Mouse (Mus musculus): ENCODE measurements around the gene Sec31b. TPM values are rescaled to one million over a fixed set of nuclear protein-coding genes. Genes with fewer than 3 reads are reported as not detected.

The Sec31b gene
- polyA plus RNA-seq, 1 experiment, result 2.1 TPM

DNA sequence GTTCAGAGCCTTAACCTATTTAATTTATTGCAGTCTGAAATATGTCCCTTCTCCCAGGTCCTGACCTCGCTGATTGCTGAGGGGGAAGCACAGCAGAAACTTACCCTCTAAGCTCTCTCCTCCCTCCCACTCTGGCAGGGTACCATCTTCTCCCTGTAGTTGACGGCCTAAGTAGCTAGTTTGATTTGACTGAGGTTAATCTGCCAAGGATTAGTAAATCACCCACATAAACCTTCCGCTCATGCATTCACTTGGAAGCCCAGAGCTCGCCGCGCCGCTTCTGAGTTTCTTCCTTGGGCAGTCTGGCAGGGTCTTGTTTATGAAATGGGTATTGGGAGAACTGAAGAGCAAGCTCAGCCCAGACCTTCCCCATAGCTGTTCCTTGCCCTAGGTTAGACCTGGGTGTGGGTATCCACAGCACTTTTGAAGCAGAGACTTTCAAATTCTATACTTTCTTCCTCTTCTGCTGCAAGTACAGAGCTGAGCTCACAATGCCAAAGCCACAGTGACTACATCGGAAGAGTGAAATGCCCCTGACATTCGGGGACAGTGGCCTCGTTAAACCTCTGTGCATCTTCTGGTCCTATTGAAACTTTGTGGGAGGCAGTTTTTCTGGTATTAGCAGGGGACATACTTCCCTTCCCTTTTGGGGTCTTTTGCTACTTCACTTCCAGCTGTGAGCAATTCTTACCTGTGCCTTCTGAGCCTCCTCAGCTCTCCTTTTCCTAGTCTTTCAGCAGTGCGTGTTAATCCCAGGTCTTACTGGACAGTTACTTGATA lies 32.4 kb downstream of the Sec31b start:
- H3K4me1 ChIP-seq (ENCODE audit: control insufficient read depth, insufficient read depth, low read length), result peaks cover 3% of the 10 kb centered on the region
- peaks cover 16% of the 10 kb centered on the region for H3K27me3 ChIP-seq (ENCODE audit: control insufficient read depth, insufficient read depth, low read length, poor library complexity, severe bottlenecking)
- H3K9me3 ChIP-seq (replicated peaks; ENCODE audit: control insufficient read depth, insufficient read depth, low read length, poor library complexity, severe bottlenecking), result peaks cover 6% of the 10 kb centered on the region; the same call in 1 of the 2 replicates
- no peak overlapping the region for H3K9ac ChIP-seq (ENCODE audit: low read depth, poor library complexity, severe bottlenecking)
- H3K36me3 ChIP-seq (ENCODE audit: control insufficient read depth, insufficient read depth, low read length, poor library complexity, severe bottlenecking), result no peaks in the 10 kb centered on the region
- TF ChIP-seq EP300 (IDR thresholded peaks at IDR 0.05; ENCODE audit: insufficient read depth, low read depth, low read length), result no peak
- TF ChIP-seq POLR2A (IDR thresholded peaks at IDR 0.05; ENCODE audit: insufficient read depth, low read length), result no peak
- TF ChIP-seq CTCF (IDR thresholded peaks at IDR 0.05; ENCODE audit: low read depth, low read length), result no peak
- no peak overlapping the region for H3K4me3 ChIP-seq (ENCODE audit: low read depth, low read length)
- no peak overlapping the region for H3K27ac ChIP-seq (ENCODE audit: insufficient read depth, low read length)

DNA sequence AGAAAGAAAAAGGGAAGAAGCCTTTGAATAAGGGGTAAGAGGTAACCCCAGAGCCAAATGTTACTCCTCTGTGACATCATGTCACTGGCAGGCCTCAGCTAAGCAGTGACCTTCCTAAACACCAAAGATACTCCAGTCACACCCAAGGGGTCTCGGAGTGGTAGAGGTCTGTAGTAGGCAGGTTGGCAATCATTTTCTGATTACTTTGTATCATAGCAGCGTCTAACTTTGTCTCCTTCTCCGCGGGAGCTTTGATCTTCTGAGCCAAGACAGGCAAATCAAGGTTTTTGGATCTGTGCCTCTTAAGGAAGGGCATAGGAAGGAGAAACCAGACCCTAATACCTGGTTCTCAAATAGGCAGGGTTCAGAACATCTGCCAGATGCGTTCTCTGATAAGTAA lies 33.1 kb downstream of the Sec31b start:
- Histone ChIP-seq H3K9me3 (replicated peaks; ENCODE audit: control insufficient read depth, insufficient read depth, low read length, poor library complexity, severe bottlenecking) (peaks cover 6% of the 10 kb centered on the region; the same call in 1 of the 2 replicates), H3K27ac (ENCODE audit: insufficient read depth, low read length) (no peak overlapping the region), H3K4me1 (ENCODE audit: control insufficient read depth, insufficient read depth, low read length) (peaks cover 3% of the 10 kb centered on the region), H3K36me3 (ENCODE audit: control insufficient read depth, insufficient read depth, low read length, poor library complexity, severe bottlenecking) (no peaks in the 10 kb centered on the region), H3K27me3 (ENCODE audit: control insufficient read depth, insufficient read depth, low read length, poor library complexity, severe bottlenecking) (peaks cover 16% of the 10 kb centered on the region), H3K4me3 (ENCODE audit: low read depth, low read length) (no peak overlapping the region), H3K9ac (ENCODE audit: low read depth, poor library complexity, severe bottlenecking) (no peak overlapping the region)
- TF ChIP-seq POLR2A (IDR thresholded peaks at IDR 0.05; ENCODE audit: insufficient read depth, low read length) (no peak), EP300 (IDR thresholded peaks at IDR 0.05; ENCODE audit: insufficient read depth, low read depth, low read length) (no peak), CTCF (IDR thresholded peaks at IDR 0.05; ENCODE audit: low read depth, low read length) (no peak)

DNA sequence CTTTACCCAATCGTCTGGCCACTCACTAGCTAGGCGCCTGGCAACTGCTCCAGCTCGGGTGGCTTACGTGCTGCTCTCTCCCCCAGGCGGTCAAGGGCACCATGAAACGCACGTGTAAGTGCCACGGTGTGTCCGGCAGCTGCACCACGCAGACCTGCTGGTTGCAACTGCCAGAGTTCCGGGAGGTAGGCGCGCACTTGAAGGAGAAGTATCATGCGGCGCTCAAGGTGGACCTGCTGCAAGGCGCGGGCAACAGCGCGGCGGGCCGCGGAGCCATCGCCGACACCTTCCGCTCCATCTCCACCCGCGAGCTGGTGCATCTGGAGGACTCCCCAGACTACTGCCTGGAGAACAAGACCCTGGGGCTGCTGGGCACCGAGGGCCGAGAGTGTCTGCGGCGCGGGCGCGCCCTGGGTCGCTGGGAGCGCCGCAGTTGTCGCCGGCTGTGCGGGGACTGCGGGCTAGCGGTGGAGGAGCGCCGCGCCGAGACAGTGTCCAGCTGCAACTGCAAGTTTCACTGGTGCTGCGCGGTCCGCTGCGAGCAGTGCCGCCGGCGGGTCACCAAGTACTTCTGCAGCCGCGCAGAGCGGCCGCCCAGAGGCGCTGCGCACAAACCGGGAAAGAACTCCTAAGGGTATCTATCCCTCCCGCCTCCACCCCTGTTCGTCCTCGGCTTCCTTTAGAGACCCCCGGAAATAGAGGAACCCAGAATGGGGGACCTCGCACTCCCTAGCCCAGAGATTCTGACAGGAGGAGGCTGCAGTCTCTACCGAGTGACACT lies 34.0 kb downstream of the Sec31b start:
- TF ChIP-seq CTCF (IDR thresholded peaks at IDR 0.05; ENCODE audit: low read depth, low read length) (peak; percentile 1), EP300 (IDR thresholded peaks at IDR 0.05; ENCODE audit: insufficient read depth, low read depth, low read length) (no peak)
- Histone ChIP-seq H3K27me3 (ENCODE audit: control insufficient read depth, insufficient read depth, low read length, poor library complexity, severe bottlenecking) (peaks cover 16% of the 10 kb centered on the region), H3K4me3 (ENCODE audit: low read depth, low read length) (peak overlapping the region; percentile 55), H3K9me3 (replicated peaks; ENCODE audit: control insufficient read depth, insufficient read depth, low read length, poor library complexity, severe bottlenecking) (peaks cover 6% of the 10 kb centered on the region; the same call in 1 of the 2 replicates), H3K36me3 (ENCODE audit: control insufficient read depth, insufficient read depth, low read length, poor library complexity, severe bottlenecking) (no peaks in the 10 kb centered on the region), H3K9ac (ENCODE audit: low read depth, poor library complexity, severe bottlenecking) (0 out of 2 replicates have a peak overlapping the region, but pooled peaks have one; percentile 9), H3K27ac (ENCODE audit: insufficient read depth, low read length) (no peak overlapping the region), H3K4me1 (ENCODE audit: control insufficient read depth, insufficient read depth, low read length) (peaks cover 3% of the 10 kb centered on the region)

DNA sequence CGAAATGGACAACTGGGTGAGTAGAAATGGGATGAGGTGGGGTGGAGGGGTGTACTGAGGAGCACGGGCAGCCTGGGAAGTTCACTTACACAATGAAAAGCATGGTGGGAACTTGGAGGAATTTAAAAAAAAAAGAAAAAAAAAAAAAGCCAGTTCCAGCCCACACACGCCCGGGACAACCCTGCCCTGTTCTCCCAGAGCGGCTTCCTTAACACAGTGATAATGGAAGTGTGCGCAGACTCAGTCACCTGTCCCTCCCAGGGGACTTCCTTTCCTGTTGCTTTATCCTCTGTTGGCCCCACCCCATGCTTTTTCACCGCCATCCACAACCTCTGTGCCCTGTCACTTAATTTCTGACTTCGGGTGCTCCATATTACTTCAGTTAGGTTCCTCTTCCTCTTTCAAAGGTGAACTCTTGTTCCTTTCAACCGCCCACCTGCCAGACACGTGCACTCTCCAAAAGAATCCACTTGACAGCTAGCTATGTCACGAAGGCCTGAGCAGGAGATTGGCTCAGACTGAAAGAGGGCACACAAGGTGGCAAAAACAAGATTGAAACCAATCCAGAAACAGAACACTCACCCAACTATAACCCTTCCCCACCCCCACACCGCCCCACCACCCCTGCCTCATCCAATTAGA lies 35.0 kb downstream of the Sec31b start:
- peaks cover 16% of the 10 kb centered on the region for H3K27me3 ChIP-seq (ENCODE audit: control insufficient read depth, insufficient read depth, low read length, poor library complexity, severe bottlenecking)
- H3K4me3 ChIP-seq (ENCODE audit: low read depth, low read length), result no peak overlapping the region
- H3K27ac ChIP-seq (ENCODE audit: insufficient read depth, low read length), result no peak overlapping the region
- no peak overlapping the region for H3K9ac ChIP-seq (ENCODE audit: low read depth, poor library complexity, severe bottlenecking)
- peaks cover 6% of the 10 kb centered on the region; the same call in 1 of the 2 replicates for H3K9me3 ChIP-seq (replicated peaks; ENCODE audit: control insufficient read depth, insufficient read depth, low read length, poor library complexity, severe bottlenecking)
- TF ChIP-seq EP300 (IDR thresholded peaks at IDR 0.05; ENCODE audit: insufficient read depth, low read depth, low read length) (no peak), CTCF (IDR thresholded peaks at IDR 0.05; ENCODE audit: low read depth, low read length) (no peak), POLR2A (IDR thresholded peaks at IDR 0.05; ENCODE audit: insufficient read depth, low read length) (no peak)
- no peaks in the 10 kb centered on the region for H3K36me3 ChIP-seq (ENCODE audit: control insufficient read depth, insufficient read depth, low read length, poor library complexity, severe bottlenecking)
- peaks cover 3% of the 10 kb centered on the region for H3K4me1 ChIP-seq (ENCODE audit: control insufficient read depth, insufficient read depth, low read length)

DNA sequence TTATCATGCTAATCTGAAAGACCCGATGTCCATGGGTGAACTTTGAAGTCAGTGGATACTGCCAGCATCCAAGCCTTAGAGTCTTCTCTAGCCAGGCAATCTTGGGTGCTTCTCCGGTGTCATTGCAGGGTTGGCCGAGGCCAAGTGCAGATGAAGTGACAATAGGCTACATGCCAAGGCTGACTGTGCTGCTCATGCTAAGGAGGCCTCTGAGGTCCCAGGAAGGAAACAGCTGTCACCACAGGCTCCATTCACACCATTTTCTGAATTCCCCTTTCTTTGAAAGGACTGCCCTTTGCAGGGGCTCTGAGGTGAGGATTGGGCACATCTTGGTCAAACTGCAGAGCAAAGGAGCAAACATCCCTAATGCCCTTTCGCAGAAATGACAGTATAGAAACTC lies 42.9 kb downstream of the Sec31b start:
- Histone ChIP-seq H3K27ac (ENCODE audit: insufficient read depth, low read length) (no peak overlapping the region), H3K27me3 (ENCODE audit: control insufficient read depth, insufficient read depth, low read length, poor library complexity, severe bottlenecking) (no peaks in the 10 kb centered on the region), H3K9ac (ENCODE audit: low read depth, poor library complexity, severe bottlenecking) (no peak overlapping the region), H3K9me3 (replicated peaks; ENCODE audit: control insufficient read depth, insufficient read depth, low read length, poor library complexity, severe bottlenecking) (no peaks in the 10 kb centered on the region), H3K36me3 (ENCODE audit: control insufficient read depth, insufficient read depth, low read length, poor library complexity, severe bottlenecking) (no peaks in the 10 kb centered on the region), H3K4me3 (ENCODE audit: low read depth, low read length) (no peak overlapping the region), H3K4me1 (ENCODE audit: control insufficient read depth, insufficient read depth, low read length) (no peaks in the 10 kb centered on the region)
- TF ChIP-seq POLR2A (IDR thresholded peaks at IDR 0.05; ENCODE audit: insufficient read depth, low read length) (no peak), EP300 (IDR thresholded peaks at IDR 0.05; ENCODE audit: insufficient read depth, low read depth, low read length) (no peak), CTCF (IDR thresholded peaks at IDR 0.05; ENCODE audit: low read depth, low read length) (no peak)
